In the genomic region with DNA sequence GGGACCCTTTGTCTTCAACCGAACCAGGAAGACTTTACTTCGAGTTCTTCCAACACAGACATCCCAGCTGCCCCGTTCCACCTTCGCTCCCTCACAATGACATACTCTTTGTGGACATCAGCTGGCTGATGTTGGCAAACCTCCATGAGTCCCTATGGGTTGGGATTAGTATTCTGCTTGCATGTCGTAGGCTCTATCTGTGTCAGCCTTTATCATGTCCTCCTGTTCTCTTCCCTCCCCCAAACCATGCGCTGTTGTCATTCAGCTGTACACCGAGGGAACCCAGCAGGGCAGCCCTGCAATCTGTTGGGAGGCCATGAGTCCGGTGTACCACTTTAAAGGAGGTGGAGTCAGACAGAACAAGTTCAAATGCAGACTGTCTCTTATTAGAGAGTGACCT, we compare ENCODE assay signal across 23 mouse cellular contexts.
DNase-seq lines count a peak whose midpoint lies in the region; ATAC-seq and TF ChIP-seq lines count a peak whose summit lies in the region.
"Had no signal": no experiment of that assay in that cellular context is flagged by ENCODE, and none has a peak within 500 bp of the region (broad histone marks: within the 10 kb centered on the region; RNA-seq: fewer than 3 reads in every experiment).

No protein-coding gene starts in this region.

- 67% methylated on average over 8 of the region's 8 CpGs for WGBS in heart, embryonic 11.5 days (ENCODE audit: insufficient replicate concordance)
- 48% methylated on average over 8 of the region's 8 CpGs for WGBS in midbrain, embryonic 15.5 days
- 84% methylated on average over 8 of the region's 8 CpGs for WGBS in midbrain, embryonic 11.5 days
- 39% methylated on average over 8 of the region's 8 CpGs for WGBS in hindbrain, embryonic 14.5 days
- 27% methylated on average over 8 of the region's 8 CpGs for WGBS in hindbrain, postnatal 0 days

- DNase-seq in heart, postnatal 25 days (ENCODE audit: low spot score) = no peak
- DNase-seq in midbrain, embryonic 11.5 days (ENCODE audit: low spot score, missing footprints) = no peak
- DNase-seq in hindbrain, embryonic 14.5 days (ENCODE audit: low spot score) = peak; percentile 56
- DNase-seq in hindbrain, postnatal 0 days (ENCODE audit: low spot score) = peak; percentile 77
- no peak for DNase-seq in embryo, embryonic 10 days (ENCODE audit: low spot score)
- no peak for DNase-seq in layer of hippocampus, adult 2 months (ENCODE audit: low spot score in 2 of 2)
- DNase-seq: adrenal gland, adult 2 months; cerebellum, adult 8-10 months; heart, postnatal 14 days; kidney, adult 18-20 months; liver; lung, postnatal 36 days; right cerebral cortex, postnatal 4 days; thymus, postnatal 25 days had no signal

- intact Hi-C loops in heart, postnatal 25 days (cut with DNase I) = no loop called here

- no peaks in the 10 kb centered on the region for H3K9me3 ChIP-seq in heart, embryonic 11.5 days (replicated peaks; ENCODE audit: control insufficient read depth, low read length)
- no peaks in the 10 kb centered on the region for H3K9me3 ChIP-seq in midbrain, embryonic 15.5 days
- H3K9me3 ChIP-seq in midbrain, embryonic 11.5 days (ENCODE audit: control insufficient read depth, low read length) = no peaks in the 10 kb centered on the region
- H3K9me3 ChIP-seq in hindbrain, embryonic 14.5 days (ENCODE audit: control insufficient read depth, low read length) = no peaks in the 10 kb centered on the region
- H3K9me3 ChIP-seq in hindbrain, postnatal 0 days (ENCODE audit: low read length) = no peaks in the 10 kb centered on the region
- H3K9me3 ChIP-seq: forebrain, embryonic 10.5 days; heart, embryonic 13.5 days; limb, embryonic 10.5 days; lung, embryonic 15.5 days had no signal

- H3K36me3 ChIP-seq in heart, embryonic 11.5 days (ENCODE audit: control insufficient read depth, insufficient read depth, low read length) = no peaks in the 10 kb centered on the region
- H3K36me3 ChIP-seq in midbrain, embryonic 15.5 days (replicated peaks) = no peaks in the 10 kb centered on the region
- no peaks in the 10 kb centered on the region for H3K36me3 ChIP-seq in midbrain, embryonic 11.5 days (ENCODE audit: control insufficient read depth, insufficient read depth, low read length)
- H3K36me3 ChIP-seq in hindbrain, embryonic 14.5 days (replicated peaks; ENCODE audit: control insufficient read depth, insufficient read depth) = no peaks in the 10 kb centered on the region
- H3K36me3 ChIP-seq in hindbrain, postnatal 0 days (ENCODE audit: insufficient read depth, low read length) = no peaks in the 10 kb centered on the region
- H3K36me3 ChIP-seq: forebrain, embryonic 10.5 days; heart, embryonic 13.5 days; limb, embryonic 10.5 days; liver, embryonic 15.5 days; lung, embryonic 15.5 days had no signal

- no peaks in the 10 kb centered on the region for H3K27me3 ChIP-seq in heart, embryonic 11.5 days (ENCODE audit: control insufficient read depth, insufficient read depth, low read length)
- H3K27me3 ChIP-seq in midbrain, embryonic 15.5 days (replicated peaks) = no peaks in the 10 kb centered on the region
- no peaks in the 10 kb centered on the region for H3K27me3 ChIP-seq in midbrain, embryonic 11.5 days (ENCODE audit: control insufficient read depth, insufficient read depth, low read length)
- no peaks in the 10 kb centered on the region for H3K27me3 ChIP-seq in hindbrain, embryonic 14.5 days (ENCODE audit: control insufficient read depth, insufficient read depth, low read length)
- no peaks in the 10 kb centered on the region for H3K27me3 ChIP-seq in hindbrain, postnatal 0 days (ENCODE audit: insufficient read depth, low read length)
- H3K27me3 ChIP-seq: liver, embryonic 15.5 days; lung, embryonic 15.5 days; megakaryocyte, embryonic 14.5 days had no signal

- no peak overlapping the region for H3K4me3 ChIP-seq in heart, embryonic 11.5 days (ENCODE audit: low read depth, low read length)
- no peak overlapping the region for H3K4me3 ChIP-seq in midbrain, embryonic 15.5 days
- H3K4me3 ChIP-seq in midbrain, embryonic 11.5 days (ENCODE audit: low read depth, low read length) = no peak overlapping the region
- no peak overlapping the region for H3K4me3 ChIP-seq in hindbrain, embryonic 14.5 days (replicated peaks; ENCODE audit: low read length)
- H3K4me3 ChIP-seq in hindbrain, postnatal 0 days (ENCODE audit: low read length) = no peak overlapping the region
- no peak overlapping the region for H3K4me3 ChIP-seq in layer of hippocampus, adult 2 months
- H3K4me3 ChIP-seq: forebrain, embryonic 10.5 days; heart, embryonic 13.5 days; limb, embryonic 10.5 days; liver, embryonic 15.5 days; lung, embryonic 15.5 days; megakaryocyte, embryonic 14.5 days had no signal

- H3K4me2 ChIP-seq in heart, embryonic 11.5 days = no peak overlapping the region
- H3K4me2 ChIP-seq in midbrain, embryonic 15.5 days = no peak overlapping the region
- H3K4me2 ChIP-seq in midbrain, embryonic 11.5 days = no peak overlapping the region
- H3K4me2 ChIP-seq in hindbrain, embryonic 14.5 days (replicated peaks) = no peak overlapping the region
- no peak overlapping the region for H3K4me2 ChIP-seq in hindbrain, postnatal 0 days (ENCODE audit: low read depth, low read length)
- H3K4me2 ChIP-seq: heart, embryonic 13.5 days; liver, embryonic 15.5 days; lung, embryonic 15.5 days had no signal

- no peak overlapping the region for H3K27ac ChIP-seq in heart, embryonic 11.5 days (ENCODE audit: low read depth, low read length)
- no peak overlapping the region for H3K27ac ChIP-seq in midbrain, embryonic 15.5 days
- H3K27ac ChIP-seq in midbrain, embryonic 11.5 days (ENCODE audit: low read depth, low read length) = no peak overlapping the region
- H3K27ac ChIP-seq in hindbrain, embryonic 14.5 days = no peak overlapping the region
- no peak overlapping the region for H3K27ac ChIP-seq in hindbrain, postnatal 0 days
- no peak overlapping the region for H3K27ac ChIP-seq in layer of hippocampus, adult 2 months
- H3K27ac ChIP-seq: forebrain, embryonic 10.5 days; heart, embryonic 13.5 days; limb, embryonic 10.5 days; liver, embryonic 15.5 days; lung, embryonic 15.5 days had no signal

- H3K9ac ChIP-seq in heart, embryonic 11.5 days (ENCODE audit: low read depth, low read length) = no peak overlapping the region
- no peak overlapping the region for H3K9ac ChIP-seq in midbrain, embryonic 15.5 days
- H3K9ac ChIP-seq in midbrain, embryonic 11.5 days (ENCODE audit: low read length) = no peak overlapping the region
- H3K9ac ChIP-seq in hindbrain, embryonic 14.5 days = no peak overlapping the region
- H3K9ac ChIP-seq in hindbrain, postnatal 0 days (replicated peaks; ENCODE audit: low read length) = no peak overlapping the region
- H3K9ac ChIP-seq: heart, embryonic 13.5 days; liver, embryonic 15.5 days; lung, embryonic 15.5 days had no signal

- ATAC-seq in heart, embryonic 11.5 days (replicated peaks; ENCODE audit: insufficient number of reproducible peaks, low FRiP score, low TSS enrichment) = peak; percentile 42; the same call in 1 of the 2 replicates
- 0 out of 2 replicates have a peak, but pooled peaks have one; percentile 45 for ATAC-seq in midbrain, embryonic 15.5 days (replicated peaks)
- no peak for ATAC-seq in midbrain, embryonic 11.5 days (ENCODE audit: low FRiP score)
- ATAC-seq in hindbrain, embryonic 14.5 days (ENCODE audit: low FRiP score) = no peak; the same call in 1 of the 2 replicates
- peak; percentile 87 for ATAC-seq in hindbrain, postnatal 0 days
- ATAC-seq: inflammation-experienced regulatory T-cells, adult 6 months had no signal

- TF ChIP-seq CTCF in hindbrain, postnatal 0 days (IDR thresholded peaks at IDR 0.05; ENCODE audit: low read depth) = no peak
- no peak for TF ChIP-seq CTCF in layer of hippocampus, adult 2 months (conservative IDR thresholded peaks at IDR 0.05)

- peaks cover 2% of the 10 kb centered on the region; the same call in 1 of the 2 replicates for H3K4me1 ChIP-seq in heart, embryonic 11.5 days (ENCODE audit: control insufficient read depth, insufficient read depth, low read length)
- peaks cover 6% of the 10 kb centered on the region for H3K4me1 ChIP-seq in midbrain, embryonic 15.5 days
- H3K4me1 ChIP-seq in midbrain, embryonic 11.5 days (ENCODE audit: control insufficient read depth, insufficient read depth, low read length) = no peaks in the 10 kb centered on the region
- H3K4me1 ChIP-seq in hindbrain, embryonic 14.5 days (replicated peaks; ENCODE audit: control insufficient read depth, insufficient read depth, low read length) = no peaks in the 10 kb centered on the region
- 0 out of 2 replicates have a peak, but pooled peaks cover 3% of the 10 kb centered on the region for H3K4me1 ChIP-seq in hindbrain, postnatal 0 days (ENCODE audit: insufficient read depth, low read length)
- H3K4me1 ChIP-seq: forebrain, embryonic 10.5 days; limb, embryonic 10.5 days; liver, embryonic 15.5 days; megakaryocyte, embryonic 14.5 days had no signal

Comparison
In these comparisons a context has a peak if more than half of its experiments do, and no peak if none do; other contexts are left out.
1. ATAC-seq: peak in heart, embryonic 11.5 days (single experiment), midbrain, embryonic 15.5 days (single experiment) and hindbrain, postnatal 0 days (single experiment); none in midbrain, embryonic 11.5 days (single experiment) and hindbrain, embryonic 14.5 days (single experiment).
2. DNase-seq: peak in hindbrain, embryonic 14.5 days (single experiment) and hindbrain, postnatal 0 days (single experiment); none in heart, postnatal 25 days (single experiment), midbrain, embryonic 11.5 days (single experiment), embryo, embryonic 10 days (single experiment) and layer of hippocampus, adult 2 months (0 of 2).